Mouse (Mus musculus): ENCODE data around the gene Hbb-bt.

- no peak for TF ChIP-seq POLR2A (IDR thresholded peaks at IDR 0.05; ENCODE audit: low read depth, low read length)
- TF ChIP-seq CTCF (IDR thresholded peaks at IDR 0.05; ENCODE audit: extremely low read depth, insufficient read length, insufficient replicate concordance, low read depth, low read length) = no peak
These were observed 21.0 kb downstream of the Hbb-bt start for GRCm38 (mm10) chr7:103792669-103793388.

Data from small intestine, adult 2 months (tissue).